Mouse (Mus musculus): ENCODE measurements around the gene Foxred2. TPM values are rescaled to one million over a fixed set of nuclear protein-coding genes. Genes with fewer than 3 reads are reported as not detected.

The Foxred2 gene
- total RNA-seq (2022), result 1 to 10 TPM; 4.2 to 9.3 (median 6.3) TPM

- DNase-seq, result peak; percentile 83
These were observed at the start of gene Foxred2 for GRCm38 (mm10) chr15:77956404-77956901. Foxred2 (minus strand) TSS chr15:77956722.

GRCm38 (mm10) chr15:78003929-78004328 lies 47.4 kb upstream of the Foxred2 start:
- no peak for DNase-seq

- DNase-seq, result no peak
These were observed 44.9 kb upstream of the Foxred2 start for GRCm38 (mm10) chr15:78001400-78001799.

GRCm38 (mm10) chr15:77988541-77988940 lies 32.0 kb upstream of the Foxred2 start:
- peak; percentile 88 for DNase-seq

- DNase-seq, result no peak
These were observed 26.9 kb upstream of the Foxred2 start for GRCm38 (mm10) chr15:77983391-77983790.

GRCm38 (mm10) chr15:77982195-77982939 lies 25.8 kb upstream of the Foxred2 start:
- peak; percentile 80 for DNase-seq

- DNase-seq, result peak; percentile 87
These were observed 24.7 kb upstream of the Foxred2 start for GRCm38 (mm10) chr15:77981181-77981680.

- DNase-seq, result no peak
These were observed 22.9 kb upstream of the Foxred2 start for GRCm38 (mm10) chr15:77979427-77979865.

GRCm38 (mm10) chr15:77977663-77978062 lies 21.1 kb upstream of the Foxred2 start:
- DNase-seq, result peak; percentile 75

GRCm38 (mm10) chr15:77974165-77974841 lies 17.8 kb upstream of the Foxred2 start:
- DNase-seq, result no peak

- DNase-seq, result peak; percentile 95
These were observed 14.2 kb upstream of the Foxred2 start, which contains the start of gene Eif3d for GRCm38 (mm10) chr15:77970470-77971292. Eif3d (minus strand) TSS chr15:77970813.

- no peak for DNase-seq
These were observed 13.5 kb upstream of the Foxred2 start for GRCm38 (mm10) chr15:77969940-77970469.

GRCm38 (mm10) chr15:77965117-77965528 lies 8.6 kb upstream of the Foxred2 start:
- no peak for DNase-seq

- no peak for DNase-seq
These were observed 5.9 kb upstream of the Foxred2 start for GRCm38 (mm10) chr15:77962447-77962846.

- DNase-seq, result no peak
These were observed 4.2 kb upstream of the Foxred2 start for GRCm38 (mm10) chr15:77960693-77961092.

- DNase-seq, result no peak
These were observed 1.5 kb upstream of the Foxred2 start for GRCm38 (mm10) chr15:77958071-77958470.

GRCm38 (mm10) chr15:77957625-77958024 lies 1.1 kb upstream of the Foxred2 start:
- DNase-seq, result no peak

- no peak for DNase-seq
These were observed 800 bp downstream of the Foxred2 start for GRCm38 (mm10) chr15:77955440-77956403.

GRCm38 (mm10) chr15:77954362-77954761 lies 2.2 kb downstream of the Foxred2 start:
- no peak for DNase-seq

- DNase-seq, result no peak
These were observed 3.6 kb downstream of the Foxred2 start for GRCm38 (mm10) chr15:77952921-77953320.

- no peak for DNase-seq
These were observed 7.5 kb downstream of the Foxred2 start for GRCm38 (mm10) chr15:77949061-77949460.
